Comparison of ENCODE assay signal across 9 mouse cellular contexts in genomic region chr6:118373294-118373693, GRCm38 (mm10). TPM values are rescaled to one million over a fixed set of nuclear protein-coding genes. Genes with fewer than 3 reads are reported as not detected.
A peak's percentile ranks its signal among the peaks of the same experiment; 100 is the strongest.
DNase-seq lines count a peak whose midpoint lies in the region; ATAC-seq and TF ChIP-seq lines count a peak whose summit lies in the region.
"Had no signal": no experiment of that assay in that cellular context is flagged by ENCODE, and none has a peak within 500 bp of the region (broad histone marks: within the 10 kb centered on the region; RNA-seq: fewer than 3 reads in every experiment).

No protein-coding gene starts in this region.

- 47% methylated on average over 5 of the region's 5 CpGs for WGBS in midbrain, embryonic 14.5 days
- WGBS in midbrain, embryonic 15.5 days = 46% methylated on average over 5 of the region's 5 CpGs
- 37% methylated on average over 5 of the region's 5 CpGs for WGBS in heart, postnatal 0 days
- WGBS in limb, embryonic 11.5 days = 35% methylated on average over 5 of the region's 5 CpGs

- H3K9ac ChIP-seq in midbrain, embryonic 14.5 days (replicated peaks; ENCODE audit: low read length) = no peak overlapping the region
- H3K9ac ChIP-seq in midbrain, embryonic 15.5 days = no peak overlapping the region
- no peak overlapping the region for H3K9ac ChIP-seq in heart, postnatal 0 days (replicated peaks; ENCODE audit: low read depth, low read length)
- H3K9ac ChIP-seq in limb, embryonic 11.5 days (ENCODE audit: low read length) = no peak overlapping the region
- H3K9ac ChIP-seq: heart, embryonic 13.5 days; midbrain, embryonic 12.5 days had no signal

- no peak overlapping the region for H3K4me3 ChIP-seq in midbrain, embryonic 14.5 days (replicated peaks; ENCODE audit: low read depth, low read length)
- no peak overlapping the region for H3K4me3 ChIP-seq in midbrain, embryonic 15.5 days
- no peak overlapping the region for H3K4me3 ChIP-seq in heart, postnatal 0 days (ENCODE audit: low read depth, low read length)
- no peak overlapping the region for H3K4me3 ChIP-seq in limb, embryonic 11.5 days (ENCODE audit: low read depth, low read length)
- H3K4me3 ChIP-seq: heart, embryonic 13.5 days; midbrain, embryonic 12.5 days had no signal

- DNase-seq in midbrain, embryonic 14.5 days = peak; percentile 44
- peak; percentile 58 for DNase-seq in R1 (ENCODE audit: low read depth, low spot score)
- peak; percentile 87 to 91 for DNase-seq in cerebellum, postnatal 10 days
- no peak for DNase-seq in heart, postnatal 0 days (ENCODE audit: low spot score)
- peak; percentile 65 for DNase-seq in limb, embryonic 11.5 days (ENCODE audit: low spot score)
- DNase-seq in right cerebral cortex, postnatal 4 days = peak; percentile 56

- no peak for TF ChIP-seq EP300 in heart, postnatal 0 days (IDR thresholded peaks at IDR 0.05; ENCODE audit: low read depth)

- no peak overlapping the region for H3K27ac ChIP-seq in midbrain, embryonic 14.5 days (replicated peaks; ENCODE audit: low read depth, low read length)
- H3K27ac ChIP-seq in midbrain, embryonic 15.5 days = no peak overlapping the region
- no peak overlapping the region for H3K27ac ChIP-seq in heart, postnatal 0 days (ENCODE audit: low read depth)
- no peak overlapping the region for H3K27ac ChIP-seq in limb, embryonic 11.5 days (replicated peaks; ENCODE audit: low read depth, low read length)
- H3K27ac ChIP-seq: heart, embryonic 13.5 days; midbrain, embryonic 12.5 days had no signal

- H3K9me3 ChIP-seq in midbrain, embryonic 14.5 days (ENCODE audit: control insufficient read depth, low read length) = no peaks in the 10 kb centered on the region
- no peaks in the 10 kb centered on the region for H3K9me3 ChIP-seq in midbrain, embryonic 15.5 days
- H3K9me3 ChIP-seq in heart, postnatal 0 days (replicated peaks; ENCODE audit: control insufficient read depth, low read length) = no peaks in the 10 kb centered on the region
- no peaks in the 10 kb centered on the region for H3K9me3 ChIP-seq in limb, embryonic 11.5 days (ENCODE audit: control insufficient read depth, low read length)
- H3K9me3 ChIP-seq: heart, embryonic 13.5 days; midbrain, embryonic 12.5 days had no signal

- no peaks in the 10 kb centered on the region for H3K27me3 ChIP-seq in midbrain, embryonic 14.5 days (ENCODE audit: control insufficient read depth, insufficient read depth, low read length)
- no peaks in the 10 kb centered on the region for H3K27me3 ChIP-seq in midbrain, embryonic 15.5 days (replicated peaks)
- peaks cover 43% of the 10 kb centered on the region for H3K27me3 ChIP-seq in heart, postnatal 0 days (ENCODE audit: control insufficient read depth, insufficient read depth, low read length)
- H3K27me3 ChIP-seq in limb, embryonic 11.5 days (ENCODE audit: control insufficient read depth, insufficient read depth, low read length) = no peaks in the 10 kb centered on the region
- H3K27me3 ChIP-seq: midbrain, embryonic 12.5 days had no signal

- peak; percentile 48 for TF ChIP-seq CTCF in heart, postnatal 0 days (IDR thresholded peaks at IDR 0.05; ENCODE audit: low read depth)

- H3K4me2 ChIP-seq in midbrain, embryonic 14.5 days (ENCODE audit: low read length) = no peak overlapping the region
- no peak overlapping the region for H3K4me2 ChIP-seq in midbrain, embryonic 15.5 days
- H3K4me2 ChIP-seq in heart, postnatal 0 days (ENCODE audit: low read depth, low read length) = no peak overlapping the region
- no peak overlapping the region for H3K4me2 ChIP-seq in limb, embryonic 11.5 days (ENCODE audit: low read depth, severe bottlenecking)
- H3K4me2 ChIP-seq: heart, embryonic 13.5 days; midbrain, embryonic 12.5 days had no signal

- H3K4me1 ChIP-seq in midbrain, embryonic 14.5 days (ENCODE audit: control insufficient read depth, insufficient read depth, low read length) = no peaks in the 10 kb centered on the region
- no peaks in the 10 kb centered on the region for H3K4me1 ChIP-seq in midbrain, embryonic 15.5 days
- H3K4me1 ChIP-seq in heart, postnatal 0 days (ENCODE audit: control insufficient read depth, insufficient read depth) = no peaks in the 10 kb centered on the region
- peaks cover 6% of the 10 kb centered on the region for H3K4me1 ChIP-seq in limb, embryonic 11.5 days (ENCODE audit: control insufficient read depth, insufficient read depth, low read length)
- H3K4me1 ChIP-seq: midbrain, embryonic 12.5 days had no signal

- ATAC-seq in midbrain, embryonic 14.5 days (ENCODE audit: low FRiP score, low TSS enrichment) = no peak
- ATAC-seq in midbrain, embryonic 15.5 days (replicated peaks) = no peak
- ATAC-seq in heart, postnatal 0 days (ENCODE audit: insufficient read depth, low read depth) = no peak
- no peak for ATAC-seq in limb, embryonic 11.5 days (ENCODE audit: insufficient number of reproducible peaks, low FRiP score, low TSS enrichment, low read depth)

- no peaks in the 10 kb centered on the region for H3K36me3 ChIP-seq in midbrain, embryonic 14.5 days (ENCODE audit: control insufficient read depth, insufficient read depth, low read length)
- H3K36me3 ChIP-seq in midbrain, embryonic 15.5 days (replicated peaks) = no peaks in the 10 kb centered on the region
- no peaks in the 10 kb centered on the region for H3K36me3 ChIP-seq in heart, postnatal 0 days (replicated peaks; ENCODE audit: control insufficient read depth, insufficient read depth, low read length)
- H3K36me3 ChIP-seq in limb, embryonic 11.5 days (ENCODE audit: control insufficient read depth, insufficient read depth, low read length) = no peaks in the 10 kb centered on the region
- H3K36me3 ChIP-seq: heart, embryonic 13.5 days; midbrain, embryonic 12.5 days had no signal

RNA-seq across cellular contexts. Expression of gene Bms1, which starts 46.0 kb away (rescaled TPM):
- polyA plus RNA-seq in midbrain, embryonic 14.5 days (2014; fragmentation: Nextera tagmentation; extraction: Ambion mirVana) = 14.4 and 23.5 TPM in 2 replicates
- polyA plus RNA-seq in midbrain, embryonic 15.5 days (2015; fragmentation: Nextera tagmentation; extraction: Ambion mirVana) = 23.1 and 23.2 TPM in 2 replicates
- 8.7 and 17.6 TPM in 2 replicates for total RNA-seq in heart, postnatal 0 days (2014; rRNA removed; ENCODE audit: low replicate concordance)
- polyA plus RNA-seq in heart, postnatal 0 days (2015; fragmentation: Nextera tagmentation; extraction: Ambion mirVana) = 10.7 and 11.5 TPM in 2 replicates
- polyA plus RNA-seq in limb, embryonic 11.5 days (2014; fragmentation: Nextera tagmentation; extraction: Ambion mirVana) = 52.5 and 64.5 TPM in 2 replicates
